16 mouse cellular contexts compared by ENCODE assay signal in the genomic region with DNA sequence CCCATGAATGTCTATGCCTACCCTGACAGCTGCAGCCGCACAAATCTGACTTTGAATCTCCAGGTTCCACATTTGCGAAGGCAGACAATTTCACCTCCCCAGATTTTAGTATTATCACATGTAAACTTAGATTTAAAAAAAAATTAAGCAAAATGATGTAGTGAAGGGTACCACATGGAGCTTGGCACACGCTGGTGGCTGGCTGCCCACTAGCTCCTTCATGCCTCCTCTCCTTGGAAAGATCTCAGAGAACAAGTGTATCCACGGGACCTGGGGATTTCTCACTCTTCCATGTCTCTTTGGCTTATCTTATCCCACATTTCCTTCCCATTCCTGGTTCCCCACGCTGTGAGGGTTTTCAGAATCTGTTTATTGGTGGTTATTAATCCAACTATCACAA.
"Had no signal": no experiment of that assay in that cellular context is flagged by ENCODE, and none has a peak within 500 bp of the region (broad histone marks: within the 10 kb centered on the region; RNA-seq: fewer than 3 reads in every experiment).

No protein-coding gene starts in this region.

- H3K4me2 ChIP-seq: limb, embryonic 15.5 days; liver, embryonic 12.5 days; lung, embryonic 14.5 days; midbrain, embryonic 15.5 days; neural tube, embryonic 12.5 days; stomach, embryonic 15.5 days had no signal

- H3K9ac ChIP-seq: limb, embryonic 15.5 days; liver, embryonic 12.5 days; lung, embryonic 14.5 days; midbrain, embryonic 15.5 days; neural tube, embryonic 12.5 days; stomach, embryonic 15.5 days had no signal

- H3K36me3 ChIP-seq: limb, embryonic 15.5 days; liver, embryonic 12.5 days; midbrain, embryonic 10.5 days; midbrain, embryonic 15.5 days; neural tube, embryonic 12.5 days; stomach, embryonic 15.5 days had no signal

- H3K27ac ChIP-seq: kidney, postnatal 0 days; limb, embryonic 15.5 days; liver, embryonic 12.5 days; midbrain, embryonic 10.5 days; midbrain, embryonic 15.5 days; neural tube, embryonic 12.5 days; stomach, embryonic 15.5 days had no signal

- H3K4me3 ChIP-seq: limb, embryonic 15.5 days; liver, embryonic 12.5 days; midbrain, embryonic 10.5 days; midbrain, embryonic 15.5 days; neural tube, embryonic 12.5 days; stomach, embryonic 15.5 days had no signal

- H3K9me3 ChIP-seq: limb, embryonic 15.5 days; liver, embryonic 12.5 days; midbrain, embryonic 15.5 days; neural tube, embryonic 12.5 days; stomach, embryonic 15.5 days had no signal

- H3K27me3 ChIP-seq: limb, embryonic 15.5 days; liver, embryonic 12.5 days; midbrain, embryonic 15.5 days; neural tube, embryonic 12.5 days; stomach, embryonic 15.5 days had no signal

- DNase-seq: kidney, adult 9 months; kidney, postnatal 36 days; layer of hippocampus, adult 9-11 months; layer of hippocampus, postnatal 36 days; lung, embryonic 14.5 days; lung, postnatal 10 days; lung, postnatal 4 days; thymus, adult 2 months; thymus, postnatal 25 days had no signal

- H3K4me1 ChIP-seq: liver, embryonic 12.5 days; neural tube, embryonic 12.5 days had no signal

- ATAC-seq: liver, embryonic 12.5 days; midbrain, embryonic 15.5 days had no signal
